Mouse (Mus musculus): ENCODE results near the gene Them7. TPM values are rescaled to one million over a fixed set of nuclear protein-coding genes. Genes with fewer than 3 reads are reported as not detected.
A peak's percentile ranks its signal among the peaks of the same experiment; 100 is the strongest.

The Them7 gene
- polyA plus RNA-seq, 1 experiment from 2014 or later, result not detected

GRCm38 (mm10) chr2:105263219-105263618 lies 39.1 kb downstream of the Them7 start:
- H3K9me3 ChIP-seq (ENCODE audit: control insufficient read depth, low read length), result no peaks in the 10 kb centered on the region
- no peaks in the 10 kb centered on the region for H3K4me1 ChIP-seq (ENCODE audit: control insufficient read depth, insufficient read depth, low read length)
- 24% methylated on average over 2 of the region's 2 CpGs for WGBS
- H3K36me3 ChIP-seq (ENCODE audit: control insufficient read depth, insufficient read depth, low read length), result no peaks in the 10 kb centered on the region
- ATAC-seq (ENCODE audit: low FRiP score, low TSS enrichment) (no peak), DNase-seq (no peak)
- H3K4me2 ChIP-seq (ENCODE audit: low read length), result no peak overlapping the region
- H3K27ac ChIP-seq (replicated peaks; ENCODE audit: low read depth, low read length), result no peak overlapping the region
- H3K27me3 ChIP-seq (ENCODE audit: control insufficient read depth, insufficient read depth, low read length), result no peaks in the 10 kb centered on the region
- H3K9ac ChIP-seq (replicated peaks; ENCODE audit: low read length), result no peak overlapping the region
- no peak overlapping the region for H3K4me3 ChIP-seq (replicated peaks; ENCODE audit: low read depth, low read length)

DNA sequence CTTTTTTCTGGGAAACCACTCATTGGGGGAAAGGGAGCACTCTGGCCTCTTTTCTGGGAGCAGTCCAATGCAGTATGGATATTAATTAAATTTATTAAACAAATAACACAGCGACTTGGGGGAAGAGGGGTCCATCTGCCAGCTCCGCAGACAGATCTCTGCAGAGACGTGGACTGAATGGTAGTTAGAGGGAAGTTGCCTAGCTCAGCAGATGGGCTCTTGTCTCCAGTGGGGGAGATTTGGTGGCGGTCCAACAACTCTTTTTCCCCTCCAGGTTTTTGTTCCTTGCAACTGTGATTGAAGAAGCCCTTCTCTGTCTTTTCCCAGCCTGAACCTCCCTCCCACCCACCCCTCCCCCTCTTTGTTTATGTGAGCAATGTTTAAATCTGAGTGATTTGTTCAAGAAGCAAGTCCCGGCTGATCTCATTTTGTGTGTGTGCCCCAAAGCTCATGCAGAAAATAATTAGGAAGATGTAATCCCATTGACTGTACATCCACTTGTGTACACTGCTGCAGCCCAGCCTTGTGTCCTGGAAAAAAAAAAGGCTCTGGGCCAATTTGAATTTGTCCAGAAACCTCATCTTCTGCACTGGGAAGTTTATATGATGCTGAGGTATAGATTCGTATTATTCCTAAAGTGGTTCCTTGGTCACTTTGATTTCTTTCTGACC lies 58.4 kb downstream of the Them7 start:
- Histone ChIP-seq H3K27ac (replicated peaks; ENCODE audit: low read depth, low read length) (no peak overlapping the region), H3K27me3 (ENCODE audit: control insufficient read depth, insufficient read depth, low read length) (no peaks in the 10 kb centered on the region; the same call in 1 of the 2 replicates), H3K9me3 (ENCODE audit: control insufficient read depth, low read length) (no peaks in the 10 kb centered on the region), H3K4me1 (ENCODE audit: control insufficient read depth, insufficient read depth, low read length) (peaks cover 5% of the 10 kb centered on the region; the same call in 1 of the 2 replicates), H3K9ac (replicated peaks; ENCODE audit: low read length) (no peak overlapping the region), H3K4me2 (ENCODE audit: low read length) (no peak overlapping the region), H3K36me3 (ENCODE audit: control insufficient read depth, insufficient read depth, low read length) (no peaks in the 10 kb centered on the region), H3K4me3 (replicated peaks; ENCODE audit: low read depth, low read length) (no peak overlapping the region)
- peak; percentile 78 for ATAC-seq (ENCODE audit: low FRiP score, low TSS enrichment)
- DNase-seq, result peak; percentile 77
- WGBS, result 30% methylated on average over 6 of the region's 6 CpGs

GRCm38 (mm10) chr2:105283811-105284210 lies 59.7 kb downstream of the Them7 start:
- no peak overlapping the region for H3K9ac ChIP-seq (replicated peaks; ENCODE audit: low read length)
- no peak overlapping the region for H3K27ac ChIP-seq (replicated peaks; ENCODE audit: low read depth, low read length)
- H3K4me2 ChIP-seq (ENCODE audit: low read length), result no peak overlapping the region
- H3K4me3 ChIP-seq (replicated peaks; ENCODE audit: low read depth, low read length), result no peak overlapping the region
- ATAC-seq (ENCODE audit: low FRiP score, low TSS enrichment) (no peak), DNase-seq (no peak)
- H3K4me1 ChIP-seq (ENCODE audit: control insufficient read depth, insufficient read depth, low read length), result peaks cover 5% of the 10 kb centered on the region; the same call in 1 of the 2 replicates
- H3K9me3 ChIP-seq (ENCODE audit: control insufficient read depth, low read length), result no peaks in the 10 kb centered on the region
- H3K27me3 ChIP-seq (ENCODE audit: control insufficient read depth, insufficient read depth, low read length), result no peaks in the 10 kb centered on the region; the same call in 1 of the 2 replicates
- H3K36me3 ChIP-seq (ENCODE audit: control insufficient read depth, insufficient read depth, low read length), result no peaks in the 10 kb centered on the region

- ATAC-seq (ENCODE audit: low FRiP score, low TSS enrichment) (no peak), DNase-seq (no peak)
- Histone ChIP-seq H3K27me3 (ENCODE audit: control insufficient read depth, insufficient read depth, low read length) (no peaks in the 10 kb centered on the region; the same call in 1 of the 2 replicates), H3K4me3 (replicated peaks; ENCODE audit: low read depth, low read length) (no peak overlapping the region), H3K4me1 (ENCODE audit: control insufficient read depth, insufficient read depth, low read length) (peaks cover 5% of the 10 kb centered on the region; the same call in 1 of the 2 replicates), H3K9me3 (ENCODE audit: control insufficient read depth, low read length) (no peaks in the 10 kb centered on the region), H3K9ac (replicated peaks; ENCODE audit: low read length) (no peak overlapping the region), H3K36me3 (ENCODE audit: control insufficient read depth, insufficient read depth, low read length) (no peaks in the 10 kb centered on the region), H3K4me2 (ENCODE audit: low read length) (no peak overlapping the region), H3K27ac (replicated peaks; ENCODE audit: low read depth, low read length) (no peak overlapping the region)
- WGBS, result 65% methylated on average over 4 of the region's 4 CpGs
These were observed 60.7 kb downstream of the Them7 start for GRCm38 (mm10) chr2:105284855-105285254.

DNA sequence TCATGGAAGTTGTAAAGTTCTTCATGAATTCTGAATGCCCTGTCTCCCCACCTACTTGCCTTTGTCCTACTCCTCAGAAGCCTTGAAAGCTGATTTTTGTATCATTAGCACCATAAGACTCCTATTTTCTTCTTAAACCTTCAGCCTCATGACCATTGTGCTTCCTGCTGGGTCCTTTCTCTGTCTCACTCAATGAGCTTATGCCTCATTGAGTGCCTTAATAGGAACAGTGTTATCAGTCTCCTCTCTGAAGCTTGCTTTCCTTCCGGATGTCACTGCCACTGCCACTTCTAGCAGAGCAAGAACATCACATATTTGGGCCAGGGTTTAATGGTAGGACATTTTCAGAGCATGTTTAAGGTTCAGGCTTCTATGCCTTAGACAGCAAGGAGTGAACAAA lies 71.7 kb downstream of the Them7 start:
- H3K4me3 ChIP-seq (replicated peaks; ENCODE audit: low read depth, low read length), result no peak overlapping the region
- H3K4me1 ChIP-seq (ENCODE audit: control insufficient read depth, insufficient read depth, low read length), result no peaks in the 10 kb centered on the region
- no peaks in the 10 kb centered on the region for H3K9me3 ChIP-seq (ENCODE audit: control insufficient read depth, low read length)
- no peak overlapping the region for H3K27ac ChIP-seq (replicated peaks; ENCODE audit: low read depth, low read length)
- no peak for DNase-seq
- no peak overlapping the region for H3K4me2 ChIP-seq (ENCODE audit: low read length)
- WGBS, result 24% methylated on average over 1 of the region's 1 CpGs
- no peaks in the 10 kb centered on the region for H3K36me3 ChIP-seq (ENCODE audit: control insufficient read depth, insufficient read depth, low read length)
- no peak for ATAC-seq (ENCODE audit: low FRiP score, low TSS enrichment)
- H3K27me3 ChIP-seq (ENCODE audit: control insufficient read depth, insufficient read depth, low read length), result no peaks in the 10 kb centered on the region
- H3K9ac ChIP-seq (replicated peaks; ENCODE audit: low read length), result no peak overlapping the region

DNA sequence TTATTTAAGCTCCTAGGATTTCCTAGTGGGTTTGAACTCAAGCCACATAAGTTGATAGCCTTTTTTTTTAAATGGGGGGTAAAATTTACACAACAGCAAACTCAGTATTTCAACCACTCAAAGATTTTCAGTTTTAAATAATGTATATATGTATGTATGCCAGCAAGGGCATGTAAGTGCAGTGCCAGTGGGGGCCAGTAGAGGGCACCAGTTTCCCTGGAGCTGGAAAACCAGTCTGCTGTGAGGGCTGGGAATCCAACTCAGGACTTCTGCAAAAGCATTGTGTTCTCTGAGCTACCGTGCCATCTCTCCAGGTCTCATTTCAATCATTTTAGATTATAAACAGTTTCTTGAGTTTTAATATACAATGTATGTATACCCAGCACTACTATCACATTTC lies 74.8 kb downstream of the Them7 start:
- Histone ChIP-seq H3K4me3 (replicated peaks; ENCODE audit: low read depth, low read length) (no peak overlapping the region), H3K9ac (replicated peaks; ENCODE audit: low read length) (no peak overlapping the region), H3K27ac (replicated peaks; ENCODE audit: low read depth, low read length) (no peak overlapping the region), H3K4me2 (ENCODE audit: low read length) (no peak overlapping the region), H3K27me3 (ENCODE audit: control insufficient read depth, insufficient read depth, low read length) (no peaks in the 10 kb centered on the region), H3K36me3 (ENCODE audit: control insufficient read depth, insufficient read depth, low read length) (no peaks in the 10 kb centered on the region), H3K4me1 (ENCODE audit: control insufficient read depth, insufficient read depth, low read length) (no peaks in the 10 kb centered on the region), H3K9me3 (ENCODE audit: control insufficient read depth, low read length) (no peaks in the 10 kb centered on the region)
- 96% methylated on average over 1 of the region's 1 CpGs for WGBS
- ATAC-seq (ENCODE audit: low FRiP score, low TSS enrichment) (no peak), DNase-seq (no peak)

DNA sequence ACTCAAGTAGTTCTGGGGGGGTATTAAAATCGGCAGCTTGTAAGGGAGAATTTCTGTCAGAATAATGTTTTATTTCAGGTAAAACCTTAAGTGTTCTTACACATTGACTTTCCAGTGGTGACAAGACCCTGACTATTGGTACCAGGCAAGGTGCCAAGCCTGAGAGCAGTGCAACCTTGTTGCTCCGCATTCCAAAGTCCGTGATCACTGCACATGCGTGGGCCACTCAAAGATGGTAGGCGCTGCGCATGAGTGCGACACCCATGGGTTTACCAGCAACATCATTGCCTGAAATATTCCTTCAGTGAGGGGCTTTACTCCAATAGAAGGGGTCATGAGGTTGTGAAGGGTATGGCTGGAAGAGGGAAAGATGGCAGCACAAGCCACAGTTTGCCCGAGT lies 77.0 kb downstream of the Them7 start:
- H3K4me2 ChIP-seq (ENCODE audit: low read length), result no peak overlapping the region
- no peaks in the 10 kb centered on the region for H3K36me3 ChIP-seq (ENCODE audit: control insufficient read depth, insufficient read depth, low read length)
- H3K4me1 ChIP-seq (ENCODE audit: control insufficient read depth, insufficient read depth, low read length), result no peaks in the 10 kb centered on the region
- no peak for DNase-seq
- no peak overlapping the region for H3K4me3 ChIP-seq (replicated peaks; ENCODE audit: low read depth, low read length)
- WGBS, result 99% methylated on average over 8 of the region's 8 CpGs
- ATAC-seq (ENCODE audit: low FRiP score, low TSS enrichment), result no peak
- H3K9me3 ChIP-seq (ENCODE audit: control insufficient read depth, low read length), result no peaks in the 10 kb centered on the region
- no peaks in the 10 kb centered on the region for H3K27me3 ChIP-seq (ENCODE audit: control insufficient read depth, insufficient read depth, low read length)
- H3K9ac ChIP-seq (replicated peaks; ENCODE audit: low read length), result no peak overlapping the region
- H3K27ac ChIP-seq (replicated peaks; ENCODE audit: low read depth, low read length), result no peak overlapping the region

GRCm38 (mm10) chr2:105301531-105301930 lies 77.4 kb downstream of the Them7 start:
- H3K4me3 ChIP-seq (replicated peaks; ENCODE audit: low read depth, low read length), result no peak overlapping the region
- WGBS, result 69% methylated on average over 10 of the region's 10 CpGs

GRCm38 (mm10) chr2:105303962-105304514 lies 79.9 kb downstream of the Them7 start:
- Histone ChIP-seq H3K27me3 (ENCODE audit: control insufficient read depth, insufficient read depth, low read length) (0 out of 2 replicates have a peak, but pooled peaks cover under 1% of the 10 kb centered on the region), H3K9ac (replicated peaks; ENCODE audit: low read length) (no peak overlapping the region), H3K4me1 (ENCODE audit: control insufficient read depth, insufficient read depth, low read length) (no peaks in the 10 kb centered on the region), H3K27ac (replicated peaks; ENCODE audit: low read depth, low read length) (no peak overlapping the region), H3K36me3 (ENCODE audit: control insufficient read depth, insufficient read depth, low read length) (no peaks in the 10 kb centered on the region), H3K4me2 (ENCODE audit: low read length) (no peak overlapping the region), H3K4me3 (replicated peaks; ENCODE audit: low read depth, low read length) (no peak overlapping the region), H3K9me3 (ENCODE audit: control insufficient read depth, low read length) (no peaks in the 10 kb centered on the region)
- WGBS, result 58% methylated on average over 6 of the region's 6 CpGs
- ATAC-seq (ENCODE audit: low FRiP score, low TSS enrichment), result no peak
- no peak for DNase-seq

More at GRCm38 (mm10) chr2:105301531-105301930, 77.4 kb downstream of the Them7 start:
- no peak overlapping the region for H3K9ac ChIP-seq (replicated peaks; ENCODE audit: low read length)
- ATAC-seq (ENCODE audit: low FRiP score, low TSS enrichment) (no peak), DNase-seq (no peak)
- no peaks in the 10 kb centered on the region for H3K4me1 ChIP-seq (ENCODE audit: control insufficient read depth, insufficient read depth, low read length)
- H3K27me3 ChIP-seq (ENCODE audit: control insufficient read depth, insufficient read depth, low read length), result no peaks in the 10 kb centered on the region
- H3K4me2 ChIP-seq (ENCODE audit: low read length), result no peak overlapping the region
- H3K27ac ChIP-seq (replicated peaks; ENCODE audit: low read depth, low read length), result no peak overlapping the region
- no peaks in the 10 kb centered on the region for H3K36me3 ChIP-seq (ENCODE audit: control insufficient read depth, insufficient read depth, low read length)
- no peaks in the 10 kb centered on the region for H3K9me3 ChIP-seq (ENCODE audit: control insufficient read depth, low read length)
